Mouse (Mus musculus) skeletal muscle tissue, adult 2 months (tissue): ENCODE results near the gene Cst11.
"Not testable (repeated sequence)": the region's sequence is repeated elsewhere in the genome, so short reads cannot be mapped to it uniquely, and the experiment has no call there.

Source experiments
- DNase-seq: peaks from one replicate; pipeline ENCODE4 v3.0.0-alpha.2; 2012; ENCODE audit warnings: low read depth, low spot score

The Cst11 gene

GRCm38 (mm10) chr2:148771397-148771796, at the start of gene Cst11:
TSS of gene Cst11 (minus strand) at chr2:148771497.
- DNase-seq, result not testable (repeated sequence)

GRCm38 (mm10) chr2:148819909-148820308, 48.6 kb upstream of the Cst11 start, which contains the start of gene Cst13:
TSS of gene Cst13 (plus strand) at chr2:148820081.
- DNase-seq, result no peak

GRCm38 (mm10) chr2:148806696-148807095, 35.4 kb upstream of the Cst11 start:
- DNase-seq, result no peak

GRCm38 (mm10) chr2:148801491-148801921, 30.2 kb upstream of the Cst11 start:
- no peak for DNase-seq

- no peak for DNase-seq
These were observed 27.2 kb upstream of the Cst11 start, which contains the start of gene Cst8 for GRCm38 (mm10) chr2:148798485-148798884. TSS of gene Cst8 (plus strand) at chr2:148798785.

- no peak for DNase-seq
These were observed 17.8 kb upstream of the Cst11 start, which contains the start of gene Cst12 for GRCm38 (mm10) chr2:148789142-148789541. TSS of gene Cst12 (plus strand) at chr2:148789361.

GRCm38 (mm10) chr2:148781709-148782108, 10.4 kb upstream of the Cst11 start, which contains the start of gene 8030411F24Rik:
TSS of gene 8030411F24Rik (plus strand) at chr2:148782009.
- DNase-seq, result no peak

GRCm38 (mm10) chr2:148763648-148764388, 7.5 kb downstream of the Cst11 start:
- no peak for DNase-seq

- peak; percentile 9 for DNase-seq
These were observed 16.9 kb downstream of the Cst11 start for GRCm38 (mm10) chr2:148754310-148754846.

GRCm38 (mm10) chr2:148751893-148752813, 19.1 kb downstream of the Cst11 start:
- DNase-seq, result peak; percentile 73

GRCm38 (mm10) chr2:148750058-148750457, 21.2 kb downstream of the Cst11 start, which contains the start of gene Cstl1:
TSS of gene Cstl1 (plus strand) at chr2:148750358.
- no peak for DNase-seq

GRCm38 (mm10) chr2:148743846-148744407, 27.4 kb downstream of the Cst11 start:
- DNase-seq, result no peak

GRCm38 (mm10) chr2:148743001-148743400, 28.3 kb downstream of the Cst11 start:
- peak; percentile 51 for DNase-seq

GRCm38 (mm10) chr2:148732327-148733000, 38.8 kb downstream of the Cst11 start, which contains the start of gene Napb:
TSS of gene Napb (minus strand) at chr2:148732467.
- peak; percentile 93 for DNase-seq

GRCm38 (mm10) chr2:148731614-148732326, 39.5 kb downstream of the Cst11 start:
- peak; percentile 30 for DNase-seq

GRCm38 (mm10) chr2:148719271-148719995, 51.9 kb downstream of the Cst11 start:
- DNase-seq, result no peak
